Mouse (Mus musculus) hindbrain, embryonic 10.5 days (tissue): ENCODE data around the gene Tppp2. TPM values are rescaled to one million over a fixed set of nuclear protein-coding genes. Genes with fewer than 3 reads are reported as not detected.

Source experiments
- DNase-seq: peaks from one replicate; pipeline ENCODE4 v3.0.0-alpha.2; 2017; ENCODE audit warnings: low spot score
- H3K27ac ChIP-seq: fragments of 300-500 bp; sonication (generic); 2 replicates; pipeline ENCODE4 v1.5.1; 2016; ENCODE audit warnings: mild to moderate bottlenecking, moderate library complexity
- H3K27me3 ChIP-seq: fragments of 300-500 bp; sonication (generic); 2 replicates; pipeline ENCODE4 v1.6.1; 2016; ENCODE audit warnings: mild to moderate bottlenecking; ENCODE audit not compliant: poor library complexity, insufficient read depth, severe bottlenecking
- H3K36me3 ChIP-seq: fragments of 300-500 bp; sonication (generic); 2 replicates; pipeline ENCODE4 v1.6.1; 2016; ENCODE audit warnings: mild to moderate bottlenecking, moderate library complexity
- H3K4me1 ChIP-seq: fragments of 300-500 bp; sonication (generic); replicated peaks from 2 replicates; pipeline ENCODE4 v1.6.1; 2016; ENCODE audit warnings: mild to moderate bottlenecking
- H3K4me3 ChIP-seq: fragments of 300-500 bp; sonication (generic); 2 replicates; pipeline ENCODE4 v1.5.1; 2016; ENCODE audit warnings: mild to moderate bottlenecking, moderate library complexity
- H3K9me3 ChIP-seq: fragments of 300-500 bp; sonication (generic); 2 replicates; pipeline ENCODE4 v1.6.1; 2016; ENCODE audit warnings: mild to moderate bottlenecking, moderate library complexity
- WGBS: fragments of 180-500 bp; shearing (Covaris S2); methylation state at CpG from one replicate; pipeline ENCODE4 v1.1.7; 2016; 5-methylcytosine and 5-hydroxymethylcytosine counted together
- polyA plus RNA-seq: library from polyadenylated mRNA; unstranded; fragments of >200 nt; fragmentation: Nextera tagmentation; extraction: Ambion mirVana; gene quantifications from 2 replicates; pipeline ENCODE4 v1.2.1, GENCODE M21; 2016

The Tppp2 gene
- polyA plus RNA-seq = not detected in 2 replicates

DNA sequence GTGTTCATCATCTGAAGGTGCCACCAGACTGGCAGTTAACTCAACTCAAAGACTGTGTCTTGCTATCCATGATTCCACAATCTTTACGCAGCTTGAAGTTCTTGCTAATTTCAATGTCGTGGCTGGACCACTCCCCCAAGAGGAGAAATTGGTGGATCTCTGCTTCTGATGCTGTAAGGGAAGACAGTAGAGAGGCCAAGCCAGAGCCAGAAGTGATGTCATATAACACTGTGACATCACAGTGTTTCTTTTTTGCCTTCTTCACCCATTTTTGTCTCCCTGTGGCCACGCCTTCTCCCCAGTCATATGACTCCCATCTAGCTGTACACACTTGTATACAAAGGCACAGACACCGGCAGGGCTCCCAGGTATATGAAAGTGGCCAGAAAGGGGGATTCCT lies at the start of gene Tppp2:
TSS of gene Tppp2 (plus strand) at position 301 of the 400 bp plus-strand sequence.
- H3K4me1 ChIP-seq = peaks cover 16% of the 10 kb centered on the region
- no peaks in the 10 kb centered on the region for H3K36me3 ChIP-seq
- DNase-seq = no peak
- no peak within 1 kb of the TSS for H3K4me3 ChIP-seq
- no peaks in the 10 kb centered on the region for H3K9me3 ChIP-seq
- peaks cover 31% of the 10 kb centered on the region for H3K27me3 ChIP-seq
- no peak within 1 kb of the TSS for H3K27ac ChIP-seq
- 92% methylated on average over 4 of the region's 4 CpGs for WGBS

GRCm38 (mm10) chr14:51870756-51871155 lies 47.5 kb upstream of the Tppp2 start:
- Histone ChIP-seq H3K9me3 (no peaks in the 10 kb centered on the region), H3K4me1 (no peaks in the 10 kb centered on the region), H3K36me3 (no peaks in the 10 kb centered on the region), H3K27ac (no peak overlapping the region), H3K27me3 (no peaks in the 10 kb centered on the region), H3K4me3 (no peak overlapping the region)
- DNase-seq = no peak
- 88% methylated on average over 2 of the region's 2 CpGs for WGBS

DNA sequence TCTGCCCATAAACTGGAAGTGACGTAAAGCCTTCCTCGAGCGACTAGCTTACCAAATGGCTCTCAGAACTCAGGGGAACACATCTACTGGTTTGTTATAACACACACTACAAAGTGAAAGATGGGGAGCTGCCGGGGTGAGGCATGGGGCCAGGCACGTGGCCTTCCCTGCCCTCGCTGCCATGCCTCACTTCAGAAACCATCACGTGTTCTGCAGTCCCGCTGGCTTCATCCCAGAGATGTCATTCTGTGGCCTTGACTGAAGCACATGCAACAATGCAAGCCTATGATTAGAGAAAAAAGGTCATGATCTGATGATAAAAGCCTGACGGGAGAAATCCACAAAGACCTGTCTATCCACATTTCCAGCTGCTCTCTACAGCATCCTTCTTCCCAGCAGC lies 46.5 kb upstream of the Tppp2 start:
- no peaks in the 10 kb centered on the region for H3K4me1 ChIP-seq
- WGBS = 75% methylated on average over 9 of the region's 9 CpGs
- no peak overlapping the region for H3K27ac ChIP-seq
- no peak for DNase-seq
- no peak overlapping the region for H3K4me3 ChIP-seq
- H3K9me3 ChIP-seq = no peaks in the 10 kb centered on the region
- no peaks in the 10 kb centered on the region for H3K27me3 ChIP-seq
- no peaks in the 10 kb centered on the region for H3K36me3 ChIP-seq

- no peak for DNase-seq
- H3K4me3 ChIP-seq = no peak overlapping the region
- H3K36me3 ChIP-seq = no peaks in the 10 kb centered on the region
- WGBS = 78% methylated on average over 3 of the region's 3 CpGs
- H3K27ac ChIP-seq = no peak overlapping the region
- H3K27me3 ChIP-seq = no peaks in the 10 kb centered on the region
- no peaks in the 10 kb centered on the region for H3K4me1 ChIP-seq
- no peaks in the 10 kb centered on the region for H3K9me3 ChIP-seq
These were observed 40.7 kb upstream of the Tppp2 start for GRCm38 (mm10) chr14:51877517-51877916.

DNA sequence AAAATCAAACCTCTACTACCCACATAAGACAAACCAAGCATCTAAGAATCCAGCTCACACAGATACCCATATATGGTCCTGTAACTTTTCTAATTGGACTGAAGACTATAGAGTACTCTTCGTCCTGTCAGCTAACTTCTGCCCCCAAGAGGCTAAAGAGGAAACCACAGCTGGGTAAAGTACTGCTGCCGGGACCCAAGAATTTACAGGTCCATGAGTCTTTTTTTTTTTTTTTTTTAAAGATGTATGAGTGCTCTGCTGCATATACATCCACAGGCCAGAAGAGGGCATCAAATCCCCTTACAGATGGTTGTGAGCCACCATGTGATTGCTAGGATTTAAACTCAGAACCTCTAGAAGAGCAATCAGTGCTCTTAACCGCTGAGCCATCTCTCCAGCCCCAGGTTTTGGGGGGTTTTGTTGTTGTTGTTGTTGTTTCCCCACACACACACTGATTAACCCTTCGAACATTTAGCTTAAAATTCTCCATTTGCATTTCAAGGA lies 34.6 kb upstream of the Tppp2 start:
- peak overlapping the region; percentile 92 for H3K27ac ChIP-seq
- H3K9me3 ChIP-seq = no peaks in the 10 kb centered on the region
- H3K36me3 ChIP-seq = peaks cover 22% of the 10 kb centered on the region
- H3K27me3 ChIP-seq = no peaks in the 10 kb centered on the region
- DNase-seq = peak; percentile 69
- H3K4me1 ChIP-seq = peaks cover 20% of the 10 kb centered on the region
- peak overlapping the region; percentile 84 for H3K4me3 ChIP-seq
- 1% methylated on average over 4 of the region's 4 CpGs for WGBS

DNA sequence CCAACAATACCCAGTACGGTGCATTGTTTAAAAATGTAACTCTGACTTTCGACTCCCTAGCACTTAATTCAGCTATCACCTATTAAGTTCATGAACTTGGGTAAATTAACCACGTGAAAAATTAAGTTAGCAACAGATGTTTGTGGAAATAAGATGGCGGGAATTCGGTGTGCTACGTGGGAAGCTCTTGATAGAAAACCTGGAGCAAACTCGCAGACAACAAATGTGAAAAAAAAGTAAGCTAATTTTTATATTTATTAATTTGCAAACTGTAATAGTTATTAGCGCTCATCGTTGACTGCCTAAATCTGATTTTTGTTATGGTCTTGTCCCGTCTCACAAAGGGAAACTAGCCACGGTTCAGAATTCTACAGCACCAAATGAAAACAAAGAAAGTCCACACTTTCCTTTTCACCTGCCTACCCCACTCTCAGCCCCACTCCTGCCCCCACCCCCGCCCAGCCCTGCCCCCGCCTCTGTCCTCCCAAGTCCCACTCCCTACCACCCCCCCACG lies 34.1 kb upstream of the Tppp2 start:
- Histone ChIP-seq H3K4me3 (peak overlapping the region; percentile 84), H3K9me3 (no peaks in the 10 kb centered on the region), H3K4me1 (peaks cover 20% of the 10 kb centered on the region), H3K27me3 (no peaks in the 10 kb centered on the region), H3K36me3 (peaks cover 27% of the 10 kb centered on the region), H3K27ac (peak overlapping the region; percentile 92)
- WGBS = 2% methylated on average over 14 of the region's 14 CpGs
- no peak for DNase-seq

GRCm38 (mm10) chr14:51884598-51885331 lies 33.5 kb upstream of the Tppp2 start, which contains the start of gene Mettl17:
TSS of gene Mettl17 (plus strand) at chr14:51884842.
- DNase-seq = peak; percentile 97
- WGBS = under 1% methylated on average over 43 of the region's 43 CpGs
- no peaks in the 10 kb centered on the region for H3K9me3 ChIP-seq
- peak within 1 kb of the TSS; percentile 92 for H3K27ac ChIP-seq
- H3K4me3 ChIP-seq = peak within 1 kb of the TSS; percentile 84
- no peaks in the 10 kb centered on the region for H3K27me3 ChIP-seq
- H3K36me3 ChIP-seq = peaks cover 34% of the 10 kb centered on the region
- peaks cover 20% of the 10 kb centered on the region for H3K4me1 ChIP-seq

GRCm38 (mm10) chr14:51886051-51886450 lies 32.2 kb upstream of the Tppp2 start:
- Histone ChIP-seq H3K4me3 (peak overlapping the region; percentile 84), H3K27me3 (no peaks in the 10 kb centered on the region), H3K27ac (no peak overlapping the region), H3K36me3 (peaks cover 47% of the 10 kb centered on the region), H3K4me1 (peaks cover 20% of the 10 kb centered on the region), H3K9me3 (no peaks in the 10 kb centered on the region)
- 46% methylated on average over 6 of the region's 6 CpGs for WGBS
- no peak for DNase-seq

DNA sequence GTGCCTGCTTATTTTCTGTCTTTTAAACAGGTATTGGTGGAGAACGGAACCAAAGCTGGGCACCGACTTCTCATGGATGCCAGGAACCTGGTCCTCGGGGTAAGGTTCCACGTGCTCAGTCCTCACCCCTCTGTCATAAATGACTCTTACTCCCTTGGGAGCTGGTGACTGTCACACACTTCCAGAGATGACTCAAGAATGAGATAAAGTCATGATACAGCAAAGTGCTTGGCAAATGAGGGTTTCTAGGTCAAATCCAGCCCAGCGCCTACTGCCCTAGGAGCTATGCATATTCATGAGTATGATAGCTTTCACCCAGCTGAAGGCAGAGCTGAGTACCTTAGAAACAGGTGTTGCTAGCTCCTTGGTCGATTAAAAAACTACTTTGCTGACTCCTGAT lies 28.4 kb upstream of the Tppp2 start:
- peaks cover 64% of the 10 kb centered on the region for H3K36me3 ChIP-seq
- H3K4me1 ChIP-seq = peaks cover 20% of the 10 kb centered on the region
- no peaks in the 10 kb centered on the region for H3K9me3 ChIP-seq
- DNase-seq = no peak
- H3K27ac ChIP-seq = no peak overlapping the region
- 90% methylated on average over 6 of the region's 6 CpGs for WGBS
- no peak overlapping the region for H3K4me3 ChIP-seq
- H3K27me3 ChIP-seq = no peaks in the 10 kb centered on the region

- no peaks in the 10 kb centered on the region for H3K9me3 ChIP-seq
- no peak for DNase-seq
- no peak within 1 kb of the TSS for H3K27ac ChIP-seq
- H3K4me1 ChIP-seq = 0 out of 2 replicates have a peak, but pooled peaks cover 4% of the 10 kb centered on the region
- 92% methylated on average over 9 of the region's 9 CpGs for WGBS
- H3K36me3 ChIP-seq = peaks cover 61% of the 10 kb centered on the region
- H3K4me3 ChIP-seq = no peak within 1 kb of the TSS
- H3K27me3 ChIP-seq = no peaks in the 10 kb centered on the region
These were observed 25.9 kb upstream of the Tppp2 start, which contains the start of gene Slc39a2 for GRCm38 (mm10) chr14:51892191-51892939. TSS of gene Slc39a2 (plus strand) at chr14:51892889.

DNA sequence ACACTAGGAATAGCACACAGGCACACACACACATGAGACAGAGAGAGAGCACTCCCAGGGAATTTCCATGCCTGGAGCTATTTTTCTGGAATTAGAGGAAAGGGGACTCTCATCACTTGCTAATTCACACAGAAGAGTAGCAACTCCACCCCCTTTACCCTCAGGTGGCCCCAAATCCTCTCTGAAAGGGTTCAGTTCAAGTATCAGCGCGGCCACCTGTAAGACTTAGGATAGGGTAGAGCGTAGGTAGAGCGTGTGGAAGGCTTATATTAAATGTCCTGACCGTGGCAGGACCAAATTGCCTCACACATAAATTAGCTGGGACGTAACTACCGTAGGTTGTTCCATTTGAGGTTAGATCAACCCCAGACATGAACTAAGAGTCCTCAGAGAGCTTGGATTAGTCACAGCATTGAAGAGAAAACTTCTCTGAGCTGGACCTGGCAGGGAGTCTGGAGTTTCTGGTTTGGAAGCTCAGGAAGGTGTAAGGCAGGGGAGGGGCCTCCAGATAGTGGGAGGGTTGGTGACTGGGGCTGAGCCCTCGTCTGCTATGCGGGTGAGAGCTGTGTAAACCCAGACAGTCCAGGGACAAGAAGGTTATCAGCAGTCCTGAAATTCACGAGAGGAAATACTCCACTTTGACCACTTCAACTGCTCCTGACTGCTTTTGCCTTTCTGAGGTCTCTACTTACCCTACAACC lies 25.0 kb upstream of the Tppp2 start:
- no peak overlapping the region for H3K27ac ChIP-seq
- no peak overlapping the region for H3K4me3 ChIP-seq
- 34% methylated on average over 10 of the region's 10 CpGs for WGBS
- H3K9me3 ChIP-seq = no peaks in the 10 kb centered on the region
- peaks cover 52% of the 10 kb centered on the region for H3K36me3 ChIP-seq
- H3K27me3 ChIP-seq = no peaks in the 10 kb centered on the region
- 0 out of 2 replicates have a peak, but pooled peaks cover 4% of the 10 kb centered on the region for H3K4me1 ChIP-seq
- DNase-seq = no peak

GRCm38 (mm10) chr14:51893809-51894208 lies 24.4 kb upstream of the Tppp2 start:
- Histone ChIP-seq H3K36me3 (peaks cover 46% of the 10 kb centered on the region), H3K27ac (no peak overlapping the region), H3K4me3 (no peak overlapping the region), H3K4me1 (0 out of 2 replicates have a peak, but pooled peaks cover 4% of the 10 kb centered on the region), H3K27me3 (no peaks in the 10 kb centered on the region), H3K9me3 (no peaks in the 10 kb centered on the region)
- 50% methylated on average over 3 of the region's 3 CpGs for WGBS
- DNase-seq = no peak
